Mouse (Mus musculus): ENCODE results near the gene Kirrel2.

Gene Kirrel2

GRCm38 (mm10) chr7:30419561-30420499 lies 37.7 kb downstream of the Kirrel2 start, which contains the start of gene Hcst:
Hcst (minus strand) TSS chr7:30419854.
- in situ Hi-C loops (cut with MboI; ENCODE audit: low sequenced_read_pairs) = loop anchor here (10.0 kb wide), 1 partner anchor 45 kb away; no protein-coding TSS in a partner anchor

GRCm38 (mm10) chr7:30417856-30418255 lies 39.6 kb downstream of the Kirrel2 start:
- in situ Hi-C loops (cut with MboI; ENCODE audit: low sequenced_read_pairs) = no loop called here

- in situ Hi-C loops (cut with MboI; ENCODE audit: low sequenced_read_pairs) = no loop called here
Measured at GRCm38 (mm10) chr7:30413596-30413995, 43.9 kb downstream of the Kirrel2 start, which contains the start of gene Tyrobp. Tyrobp (plus strand) TSS chr7:30413760.

- in situ Hi-C loops (cut with MboI; ENCODE audit: low sequenced_read_pairs) = no loop called here
Measured at GRCm38 (mm10) chr7:30412735-30413147, 44.7 kb downstream of the Kirrel2 start.

GRCm38 (mm10) chr7:30411023-30411422 lies 46.5 kb downstream of the Kirrel2 start:
- in situ Hi-C loops (cut with MboI; ENCODE audit: low sequenced_read_pairs) = no loop called here

GRCm38 (mm10) chr7:30409789-30410188 lies 47.7 kb downstream of the Kirrel2 start:
- in situ Hi-C loops (cut with MboI; ENCODE audit: low sequenced_read_pairs) = no loop called here

GRCm38 (mm10) chr7:30408639-30409038 lies 48.9 kb downstream of the Kirrel2 start:
- in situ Hi-C loops (cut with MboI; ENCODE audit: low sequenced_read_pairs) = no loop called here

- in situ Hi-C loops (cut with MboI; ENCODE audit: low sequenced_read_pairs) = no loop called here
Measured at GRCm38 (mm10) chr7:30402343-30402742, 55.1 kb downstream of the Kirrel2 start.

GRCm38 (mm10) chr7:30399671-30400070 lies 57.8 kb downstream of the Kirrel2 start:
- in situ Hi-C loops (cut with MboI; ENCODE audit: low sequenced_read_pairs) = no loop called here

Measured in CH12F3 (cell line).